Mouse (Mus musculus): ENCODE data around the gene Ncdn. TPM values are rescaled to one million over a fixed set of nuclear protein-coding genes. Genes with fewer than 3 reads are reported as not detected.

Ncdn gene
- total RNA-seq, 1 experiment, result 25.8 TPM

GRCm38 (mm10) chr4:126775182-126775581 lies 21.9 kb upstream of the Ncdn start:
- Histone ChIP-seq H3K9me3 (ENCODE audit: control insufficient read depth, insufficient read depth, low read depth, low read length) (no peaks in the 10 kb centered on the region), H3K4me1 (ENCODE audit: control insufficient read depth in 2 of 2, insufficient read depth in 2 of 2, low read length in 2 of 2, poor library complexity in 1 of 2) (no peaks in the 10 kb centered on the region), H3K9ac (ENCODE audit: insufficient read depth, low read depth, low read length, poor library complexity, severe bottlenecking) (no peak overlapping the region), H3K36me3 (ENCODE audit: control insufficient read depth, insufficient read depth, low read length, poor library complexity, severe bottlenecking) (no peaks in the 10 kb centered on the region), H3K4me3 (ENCODE audit: insufficient read depth in 1 of 2, low read depth in 1 of 2, low read length in 2 of 2, poor library complexity in 1 of 2, severe bottlenecking in 1 of 2) (no peak overlapping the region), H3K27ac (ENCODE audit: insufficient read depth, low read depth, low read length, poor library complexity, severe bottlenecking) (no peak overlapping the region)
- no peak for DNase-seq (ENCODE audit: low read depth, low spot score)
- in situ Hi-C loops (cut with MboI; ENCODE audit: low sequenced_read_pairs in 2 of 2, unreplicated experiment in 2 of 2), result no loop called here
- no peak for TF ChIP-seq ZNF384 (IDR thresholded peaks at IDR 0.05; ENCODE audit: low read depth, low read length)
- no peak for TF ChIP-seq MAFK (IDR thresholded peaks at IDR 0.05; ENCODE audit: insufficient read depth, low read depth, low read length)

- DNase-seq (ENCODE audit: low read depth, low spot score), result no peak
- H3K9me3 ChIP-seq (ENCODE audit: control insufficient read depth, insufficient read depth, low read depth, low read length), result no peaks in the 10 kb centered on the region
- no peak overlapping the region for H3K4me3 ChIP-seq (ENCODE audit: insufficient read depth in 1 of 2, low read depth in 1 of 2, low read length in 2 of 2, poor library complexity in 1 of 2, severe bottlenecking in 1 of 2)
- TF ChIP-seq ZC3H11A (IDR thresholded peaks at IDR 0.05; ENCODE audit: borderline replicate concordance, low read depth, low read length) (no peak), ZNF384 (IDR thresholded peaks at IDR 0.05; ENCODE audit: low read depth, low read length) (no peak), HCFC1 (IDR thresholded peaks at IDR 0.05; ENCODE audit: borderline replicate concordance, insufficient read depth, low read length) (no peak), MAFK (IDR thresholded peaks at IDR 0.05; ENCODE audit: insufficient read depth, low read depth, low read length) (no peak), CHD2 (IDR thresholded peaks at IDR 0.05; ENCODE audit: low read depth, low read length) (no peak)
- H3K27ac ChIP-seq (ENCODE audit: insufficient read depth, low read depth, low read length, poor library complexity, severe bottlenecking), result no peak overlapping the region
- no peaks in the 10 kb centered on the region for H3K4me1 ChIP-seq (ENCODE audit: control insufficient read depth in 2 of 2, insufficient read depth in 2 of 2, low read length in 2 of 2, poor library complexity in 1 of 2)
- no peaks in the 10 kb centered on the region for H3K36me3 ChIP-seq (ENCODE audit: control insufficient read depth, insufficient read depth, low read length, poor library complexity, severe bottlenecking)
- in situ Hi-C loops (cut with MboI; ENCODE audit: low sequenced_read_pairs in 2 of 2, unreplicated experiment in 2 of 2), result no loop called here
- no peak overlapping the region for H3K9ac ChIP-seq (ENCODE audit: insufficient read depth, low read depth, low read length, poor library complexity, severe bottlenecking)
These were observed 20.6 kb upstream of the Ncdn start for GRCm38 (mm10) chr4:126773871-126774270.

- Histone ChIP-seq H3K4me3 (ENCODE audit: insufficient read depth in 1 of 2, low read depth in 1 of 2, low read length in 2 of 2, poor library complexity in 1 of 2, severe bottlenecking in 1 of 2) (no peak overlapping the region), H3K4me1 (ENCODE audit: control insufficient read depth in 2 of 2, insufficient read depth in 2 of 2, low read length in 2 of 2, poor library complexity in 1 of 2) (no peaks in the 10 kb centered on the region), H3K27ac (ENCODE audit: insufficient read depth, low read depth, low read length, poor library complexity, severe bottlenecking) (no peak overlapping the region), H3K9me3 (ENCODE audit: control insufficient read depth, insufficient read depth, low read depth, low read length) (no peaks in the 10 kb centered on the region), H3K36me3 (ENCODE audit: control insufficient read depth, insufficient read depth, low read length, poor library complexity, severe bottlenecking) (no peaks in the 10 kb centered on the region), H3K9ac (ENCODE audit: insufficient read depth, low read depth, low read length, poor library complexity, severe bottlenecking) (no peak overlapping the region)
- TF ChIP-seq ZNF384 (IDR thresholded peaks at IDR 0.05; ENCODE audit: low read depth, low read length) (no peak), ZC3H11A (IDR thresholded peaks at IDR 0.05; ENCODE audit: borderline replicate concordance, low read depth, low read length) (no peak), MAFK (IDR thresholded peaks at IDR 0.05; ENCODE audit: insufficient read depth, low read depth, low read length) (no peak), HCFC1 (IDR thresholded peaks at IDR 0.05; ENCODE audit: borderline replicate concordance, insufficient read depth, low read length) (no peak), CHD2 (IDR thresholded peaks at IDR 0.05; ENCODE audit: low read depth, low read length) (no peak)
- DNase-seq (ENCODE audit: low read depth, low spot score), result no peak
- in situ Hi-C loops (cut with MboI; ENCODE audit: low sequenced_read_pairs in 2 of 2, unreplicated experiment in 2 of 2), result no loop called here
These were observed 17.6 kb upstream of the Ncdn start for GRCm38 (mm10) chr4:126770831-126771230.

- in situ Hi-C loops (cut with MboI; ENCODE audit: low sequenced_read_pairs in 2 of 2, unreplicated experiment in 2 of 2), result no loop called here
- Histone ChIP-seq H3K4me1 (ENCODE audit: control insufficient read depth in 2 of 2, insufficient read depth in 2 of 2, low read length in 2 of 2, poor library complexity in 1 of 2) (no peaks in the 10 kb centered on the region), H3K9ac (ENCODE audit: insufficient read depth, low read depth, low read length, poor library complexity, severe bottlenecking) (no peak overlapping the region), H3K4me3 (ENCODE audit: insufficient read depth in 1 of 2, low read depth in 1 of 2, low read length in 2 of 2, poor library complexity in 1 of 2, severe bottlenecking in 1 of 2) (no peak overlapping the region), H3K36me3 (ENCODE audit: control insufficient read depth, insufficient read depth, low read length, poor library complexity, severe bottlenecking) (no peaks in the 10 kb centered on the region), H3K9me3 (ENCODE audit: control insufficient read depth, insufficient read depth, low read depth, low read length) (no peaks in the 10 kb centered on the region), H3K27ac (ENCODE audit: insufficient read depth, low read depth, low read length, poor library complexity, severe bottlenecking) (no peak overlapping the region)
- DNase-seq (ENCODE audit: low read depth, low spot score), result no peak
- no peak for TF ChIP-seq CHD2 (IDR thresholded peaks at IDR 0.05; ENCODE audit: low read depth, low read length)
- no peak for TF ChIP-seq MAFK (IDR thresholded peaks at IDR 0.05; ENCODE audit: insufficient read depth, low read depth, low read length)
- TF ChIP-seq ZC3H11A (IDR thresholded peaks at IDR 0.05; ENCODE audit: borderline replicate concordance, low read depth, low read length), result no peak
- no peak for TF ChIP-seq ZNF384 (IDR thresholded peaks at IDR 0.05; ENCODE audit: low read depth, low read length)
- no peak for TF ChIP-seq HCFC1 (IDR thresholded peaks at IDR 0.05; ENCODE audit: borderline replicate concordance, insufficient read depth, low read length)
These were observed 16.7 kb upstream of the Ncdn start for GRCm38 (mm10) chr4:126769800-126770563.

- H3K27ac ChIP-seq (ENCODE audit: insufficient read depth, low read depth, low read length, poor library complexity, severe bottlenecking), result no peak overlapping the region
- no peak overlapping the region for H3K9ac ChIP-seq (ENCODE audit: insufficient read depth, low read depth, low read length, poor library complexity, severe bottlenecking)
- TF ChIP-seq HCFC1 (IDR thresholded peaks at IDR 0.05; ENCODE audit: borderline replicate concordance, insufficient read depth, low read length), result no peak
- no peak for TF ChIP-seq MAFK (IDR thresholded peaks at IDR 0.05; ENCODE audit: insufficient read depth, low read depth, low read length)
- TF ChIP-seq ZC3H11A (IDR thresholded peaks at IDR 0.05; ENCODE audit: borderline replicate concordance, low read depth, low read length), result no peak
- TF ChIP-seq CHD2 (IDR thresholded peaks at IDR 0.05; ENCODE audit: low read depth, low read length), result no peak
- TF ChIP-seq ZNF384 (IDR thresholded peaks at IDR 0.05; ENCODE audit: low read depth, low read length), result no peak
- no peak for DNase-seq (ENCODE audit: low read depth, low spot score)
- in situ Hi-C loops (cut with MboI; ENCODE audit: low sequenced_read_pairs in 2 of 2, unreplicated experiment in 2 of 2), result no loop called here
- no peaks in the 10 kb centered on the region for H3K4me1 ChIP-seq (ENCODE audit: control insufficient read depth in 2 of 2, insufficient read depth in 2 of 2, low read length in 2 of 2, poor library complexity in 1 of 2)
- no peaks in the 10 kb centered on the region for H3K36me3 ChIP-seq (ENCODE audit: control insufficient read depth, insufficient read depth, low read length, poor library complexity, severe bottlenecking)
- H3K4me3 ChIP-seq (ENCODE audit: insufficient read depth in 1 of 2, low read depth in 1 of 2, low read length in 2 of 2, poor library complexity in 1 of 2, severe bottlenecking in 1 of 2), result no peak overlapping the region
- H3K9me3 ChIP-seq (ENCODE audit: control insufficient read depth, insufficient read depth, low read depth, low read length), result no peaks in the 10 kb centered on the region
These were observed 10.2 kb upstream of the Ncdn start for GRCm38 (mm10) chr4:126763483-126763882.

Measured in ES-E14 (cell line).